Mouse (Mus musculus): Measurements from ENCODE around the gene Csf2rb. TPM values are rescaled to one million over a fixed set of nuclear protein-coding genes. Genes with fewer than 3 reads are reported as not detected.
A peak's percentile ranks its signal among the peaks of the same experiment; 100 is the strongest.

Csf2rb gene
- polyA plus RNA-seq, 1 experiment from 2014 or later = 0.99 TPM

DNA sequence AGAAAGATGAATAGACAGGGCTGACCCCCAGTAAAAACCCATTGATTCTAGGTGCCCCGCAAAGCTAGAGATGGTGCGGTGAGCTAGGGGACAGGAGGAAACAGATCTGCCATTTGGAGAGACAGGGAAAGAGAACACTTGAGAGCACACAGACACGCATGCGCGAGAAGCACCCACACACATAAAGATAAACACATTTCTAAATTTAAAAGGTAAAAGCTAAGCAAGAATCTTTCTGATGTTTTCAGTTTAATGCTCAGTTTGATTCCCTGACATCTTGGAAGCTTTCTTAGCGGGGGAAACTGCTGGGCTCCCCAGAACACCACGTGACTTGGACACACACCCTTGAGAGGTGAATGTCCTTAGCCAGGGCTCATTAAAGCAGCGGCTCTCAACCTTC, 41.3 kb downstream of the Csf2rb start:
- Histone ChIP-seq H3K4me1 (replicated peaks; ENCODE audit: control insufficient read depth, insufficient read depth) (no peaks in the 10 kb centered on the region), H3K9me3 (ENCODE audit: control insufficient read depth, low read length) (no peaks in the 10 kb centered on the region), H3K4me3 (ENCODE audit: low read depth, low read length) (no peak overlapping the region), H3K9ac (ENCODE audit: low read length) (no peak overlapping the region), H3K27me3 (ENCODE audit: control insufficient read depth, insufficient read depth, low read length) (no peaks in the 10 kb centered on the region), H3K36me3 (ENCODE audit: control insufficient read depth, insufficient read depth, low read length) (no peaks in the 10 kb centered on the region), H3K4me2 (replicated peaks; ENCODE audit: low read depth) (no peak overlapping the region), H3K27ac (replicated peaks) (no peak overlapping the region)
- WGBS = 65% methylated on average over 8 of the region's 8 CpGs
- ATAC-seq (ENCODE audit: low FRiP score, low TSS enrichment) (no peak), DNase-seq (ENCODE audit: low spot score) (no peak)
- TF ChIP-seq EP300 (optimal IDR thresholded peaks at IDR 0.05) (no peak), CTCF (IDR thresholded peaks at IDR 0.05; ENCODE audit: low read depth) (no peak)

DNA sequence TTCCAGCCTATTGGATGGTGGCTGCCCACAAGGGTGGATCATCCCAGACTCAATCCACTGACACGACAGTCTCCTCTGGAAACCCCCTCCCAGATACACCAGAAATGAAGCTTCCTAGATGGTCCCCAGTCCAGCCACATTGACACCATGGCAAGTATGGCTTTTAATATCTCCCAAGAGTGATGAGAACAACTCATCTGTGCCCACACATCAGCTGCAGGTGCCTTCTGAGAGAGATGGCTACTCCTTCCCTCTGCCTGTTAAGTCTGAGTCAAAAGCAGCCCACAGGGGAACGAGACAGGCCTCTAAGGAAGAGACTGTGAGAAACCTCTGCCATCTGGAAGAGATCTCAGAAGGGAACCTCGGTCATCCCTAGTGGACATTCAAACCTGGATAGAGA, 42.3 kb downstream of the Csf2rb start:
- no peaks in the 10 kb centered on the region for H3K9me3 ChIP-seq (ENCODE audit: control insufficient read depth, low read length)
- TF ChIP-seq CTCF (IDR thresholded peaks at IDR 0.05; ENCODE audit: low read depth) = no peak
- TF ChIP-seq EP300 (optimal IDR thresholded peaks at IDR 0.05) = no peak
- DNase-seq (ENCODE audit: low spot score) (no peak), ATAC-seq (ENCODE audit: low FRiP score, low TSS enrichment) (no peak)
- H3K4me2 ChIP-seq (replicated peaks; ENCODE audit: low read depth) = no peak overlapping the region
- no peak overlapping the region for H3K27ac ChIP-seq (replicated peaks)
- H3K4me1 ChIP-seq (replicated peaks; ENCODE audit: control insufficient read depth, insufficient read depth) = no peaks in the 10 kb centered on the region
- H3K36me3 ChIP-seq (ENCODE audit: control insufficient read depth, insufficient read depth, low read length) = no peaks in the 10 kb centered on the region
- 78% methylated on average over 3 of the region's 3 CpGs for WGBS
- H3K9ac ChIP-seq (ENCODE audit: low read length) = no peak overlapping the region
- no peaks in the 10 kb centered on the region for H3K27me3 ChIP-seq (ENCODE audit: control insufficient read depth, insufficient read depth, low read length)
- H3K4me3 ChIP-seq (ENCODE audit: low read depth, low read length) = no peak overlapping the region

DNA sequence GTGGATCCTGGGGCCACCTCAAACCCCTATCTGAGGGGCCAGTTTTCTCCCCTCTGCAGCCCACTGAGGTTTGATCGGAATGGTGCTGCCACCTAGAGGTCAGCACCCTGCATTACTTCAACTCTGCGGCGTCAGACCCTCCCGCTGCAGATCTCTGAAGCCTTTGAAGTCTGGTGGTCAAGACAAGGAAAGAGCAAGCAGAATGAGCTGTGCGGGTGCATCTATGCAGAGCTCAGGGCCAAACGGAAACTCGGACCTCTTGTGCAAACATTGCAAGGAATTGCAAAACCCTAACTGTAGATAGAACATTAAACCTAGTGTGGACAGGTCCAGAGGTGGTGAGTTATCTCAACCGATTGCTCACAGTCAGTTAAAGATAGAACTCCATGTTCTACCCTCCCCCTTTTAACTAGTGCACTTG, 43.4 kb downstream of the Csf2rb start:
- DNase-seq (ENCODE audit: low spot score) = peak; percentile 42
- ATAC-seq (ENCODE audit: low FRiP score, low TSS enrichment) = peak; percentile 18; the same call in 1 of the 2 replicates
- WGBS = 10% methylated on average over 8 of the region's 8 CpGs
- TF ChIP-seq CTCF (IDR thresholded peaks at IDR 0.05; ENCODE audit: low read depth) = peak; percentile 78
- no peak for TF ChIP-seq EP300 (optimal IDR thresholded peaks at IDR 0.05)
- H3K36me3 ChIP-seq (ENCODE audit: control insufficient read depth, insufficient read depth, low read length) = no peaks in the 10 kb centered on the region
- H3K4me3 ChIP-seq (ENCODE audit: low read depth, low read length) = no peak overlapping the region
- H3K4me1 ChIP-seq (replicated peaks; ENCODE audit: control insufficient read depth, insufficient read depth) = no peaks in the 10 kb centered on the region
- no peak overlapping the region for H3K27ac ChIP-seq (replicated peaks)
- no peak overlapping the region for H3K4me2 ChIP-seq (replicated peaks; ENCODE audit: low read depth)
- H3K9me3 ChIP-seq (ENCODE audit: control insufficient read depth, low read length) = no peaks in the 10 kb centered on the region
- no peaks in the 10 kb centered on the region for H3K27me3 ChIP-seq (ENCODE audit: control insufficient read depth, insufficient read depth, low read length)
- no peak overlapping the region for H3K9ac ChIP-seq (ENCODE audit: low read length)

DNA sequence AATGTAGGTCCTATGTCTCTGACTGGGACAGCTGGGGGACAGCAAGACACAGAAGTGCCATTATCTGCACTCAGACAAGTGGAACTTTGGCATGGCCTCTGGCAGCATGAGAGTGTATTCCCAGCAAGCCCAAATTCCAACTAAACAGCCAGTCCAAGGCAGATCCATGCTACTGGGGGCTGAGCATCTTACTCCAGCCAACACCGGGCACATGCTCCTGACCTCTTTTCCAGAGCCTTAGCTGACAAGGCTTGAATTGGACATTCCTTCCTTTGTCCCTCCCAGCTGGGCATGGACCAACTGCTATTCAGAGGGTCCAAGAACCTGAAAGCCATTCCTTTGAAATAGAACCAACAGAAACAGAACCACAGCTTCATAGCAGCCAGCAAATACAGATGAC, 44.1 kb downstream of the Csf2rb start:
- Histone ChIP-seq H3K9me3 (ENCODE audit: control insufficient read depth, low read length) (no peaks in the 10 kb centered on the region), H3K4me2 (replicated peaks; ENCODE audit: low read depth) (no peak overlapping the region), H3K27ac (replicated peaks) (no peak overlapping the region), H3K4me3 (ENCODE audit: low read depth, low read length) (no peak overlapping the region), H3K4me1 (replicated peaks; ENCODE audit: control insufficient read depth, insufficient read depth) (no peaks in the 10 kb centered on the region), H3K27me3 (ENCODE audit: control insufficient read depth, insufficient read depth, low read length) (no peaks in the 10 kb centered on the region), H3K36me3 (ENCODE audit: control insufficient read depth, insufficient read depth, low read length) (no peaks in the 10 kb centered on the region), H3K9ac (ENCODE audit: low read length) (no peak overlapping the region)
- 77% methylated on average over 1 of the region's 1 CpGs for WGBS
- DNase-seq (ENCODE audit: low spot score) = no peak
- TF ChIP-seq EP300 (optimal IDR thresholded peaks at IDR 0.05) (no peak), CTCF (IDR thresholded peaks at IDR 0.05; ENCODE audit: low read depth) (no peak)
- ATAC-seq (ENCODE audit: low FRiP score, low TSS enrichment) = no peak

DNA sequence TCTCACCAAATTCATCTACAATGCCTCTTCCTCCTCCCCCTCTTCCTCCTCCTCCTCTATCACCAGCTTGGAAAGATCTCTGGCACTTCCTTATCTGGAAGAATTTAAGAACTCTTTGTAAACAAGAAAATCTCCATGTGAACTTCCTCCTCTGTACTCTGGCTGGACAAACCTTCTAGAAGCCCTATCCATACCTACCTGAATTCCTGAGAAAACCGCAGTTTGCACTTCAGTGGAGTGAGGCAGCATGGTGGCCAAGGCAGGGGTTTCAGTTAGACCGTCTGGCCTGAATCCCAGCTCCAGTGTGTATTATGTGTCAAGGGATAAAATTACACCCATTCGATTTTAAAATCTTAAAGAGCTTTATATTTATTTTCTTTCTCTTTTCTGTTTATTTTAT, 47.2 kb downstream of the Csf2rb start:
- TF ChIP-seq EP300 (optimal IDR thresholded peaks at IDR 0.05) (no peak), CTCF (IDR thresholded peaks at IDR 0.05; ENCODE audit: low read depth) (no peak)
- Histone ChIP-seq H3K9me3 (ENCODE audit: control insufficient read depth, low read length) (no peaks in the 10 kb centered on the region), H3K4me1 (replicated peaks; ENCODE audit: control insufficient read depth, insufficient read depth) (no peaks in the 10 kb centered on the region), H3K36me3 (ENCODE audit: control insufficient read depth, insufficient read depth, low read length) (no peaks in the 10 kb centered on the region), H3K4me3 (ENCODE audit: low read depth, low read length) (no peak overlapping the region), H3K4me2 (replicated peaks; ENCODE audit: low read depth) (no peak overlapping the region), H3K9ac (ENCODE audit: low read length) (no peak overlapping the region), H3K27ac (replicated peaks) (no peak overlapping the region), H3K27me3 (ENCODE audit: control insufficient read depth, insufficient read depth, low read length) (no peaks in the 10 kb centered on the region)
- no peak for DNase-seq (ENCODE audit: low spot score)
- WGBS = 30% methylated on average over 3 of the region's 3 CpGs
- ATAC-seq (ENCODE audit: low FRiP score, low TSS enrichment) = no peak

DNA sequence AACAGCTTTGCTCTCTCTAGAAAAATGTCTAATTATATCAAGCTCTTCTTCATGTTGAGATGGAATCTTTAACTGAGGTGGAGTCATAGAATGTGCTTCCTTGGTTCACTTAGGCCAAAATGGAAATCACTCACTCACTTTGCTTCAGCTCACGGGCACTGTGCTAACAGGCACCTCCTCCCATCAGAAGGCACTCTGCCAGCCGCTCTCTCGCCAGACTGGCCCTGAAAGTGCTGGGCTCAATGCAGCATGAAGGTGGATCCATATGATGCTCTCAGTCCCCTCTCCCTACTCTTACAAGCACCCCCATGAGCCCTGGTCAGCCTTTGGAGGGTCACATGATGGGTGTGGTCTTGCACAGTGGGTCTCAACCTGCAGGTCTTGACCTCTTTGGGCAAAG, 48.7 kb downstream of the Csf2rb start:
- no peak overlapping the region for H3K9ac ChIP-seq (ENCODE audit: low read length)
- ATAC-seq (ENCODE audit: low FRiP score, low TSS enrichment) (no peak), DNase-seq (ENCODE audit: low spot score) (no peak)
- TF ChIP-seq CTCF (IDR thresholded peaks at IDR 0.05; ENCODE audit: low read depth) (no peak), EP300 (optimal IDR thresholded peaks at IDR 0.05) (no peak)
- no peaks in the 10 kb centered on the region for H3K9me3 ChIP-seq (ENCODE audit: control insufficient read depth, low read length)
- H3K4me1 ChIP-seq (replicated peaks; ENCODE audit: control insufficient read depth, insufficient read depth) = no peaks in the 10 kb centered on the region
- H3K27me3 ChIP-seq (ENCODE audit: control insufficient read depth, insufficient read depth, low read length) = no peaks in the 10 kb centered on the region
- whole genome bisulfite sequencing = 62% methylated on average over 3 of the region's 3 CpGs
- H3K27ac ChIP-seq (replicated peaks) = no peak overlapping the region
- no peak overlapping the region for H3K4me2 ChIP-seq (replicated peaks; ENCODE audit: low read depth)
- H3K4me3 ChIP-seq (ENCODE audit: low read depth, low read length) = no peak overlapping the region
- H3K36me3 ChIP-seq (ENCODE audit: control insufficient read depth, insufficient read depth, low read length) = no peaks in the 10 kb centered on the region

Measured in stomach, postnatal 0 days (tissue).